Mouse (Mus musculus) spleen, adult 2 months (tissue): ENCODE data around the gene Slc35b4.

Experiments used
- CTCF ChIP-seq: fragments of 200-500 bp; IDR thresholded peaks from 2 replicates; pipeline ENCODE4 v1.5.1; 2011; ENCODE audit warnings: mild to moderate bottlenecking, inconsistent platforms; ENCODE audit not compliant: insufficient read depth, insufficient read length, insufficient replicate concordance; ENCODE audit errors: extremely low read depth
- POLR2A ChIP-seq: fragments of 200-500 bp; IDR thresholded peaks from 2 replicates; pipeline ENCODE4 v1.6.1; 2011; ENCODE audit warnings: low read depth, low read length, inconsistent platforms

DNA sequence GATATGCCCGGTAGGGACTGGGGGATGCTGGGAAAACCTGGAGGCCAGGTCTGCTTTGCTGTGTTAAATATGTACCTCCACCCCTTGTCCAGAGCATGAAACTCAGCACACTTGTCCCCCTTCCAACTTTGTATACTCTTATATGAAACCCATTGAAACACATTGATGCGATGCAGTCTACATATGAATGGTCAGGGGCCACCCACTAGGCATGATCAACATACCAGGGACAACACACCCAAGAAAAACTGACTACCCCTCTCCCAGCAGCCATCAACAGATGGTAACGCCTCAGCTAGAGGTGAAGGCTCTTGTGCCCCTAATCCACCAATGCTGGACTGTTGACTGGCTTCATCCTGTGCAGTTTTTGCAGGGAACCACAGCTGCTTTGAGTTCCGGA lies 3.0 kb upstream of the Slc35b4 start:
- TF ChIP-seq POLR2A (no peak), CTCF (no peak)
